Mouse (Mus musculus): ENCODE data around the gene Pmel.
A peak's percentile ranks its signal among the peaks of the same experiment; 100 is the strongest.
"Not testable (repeated sequence)": the region's sequence is repeated elsewhere in the genome, so short reads cannot be mapped to it uniquely, and the experiment has no call there.

The Pmel gene

DNA sequence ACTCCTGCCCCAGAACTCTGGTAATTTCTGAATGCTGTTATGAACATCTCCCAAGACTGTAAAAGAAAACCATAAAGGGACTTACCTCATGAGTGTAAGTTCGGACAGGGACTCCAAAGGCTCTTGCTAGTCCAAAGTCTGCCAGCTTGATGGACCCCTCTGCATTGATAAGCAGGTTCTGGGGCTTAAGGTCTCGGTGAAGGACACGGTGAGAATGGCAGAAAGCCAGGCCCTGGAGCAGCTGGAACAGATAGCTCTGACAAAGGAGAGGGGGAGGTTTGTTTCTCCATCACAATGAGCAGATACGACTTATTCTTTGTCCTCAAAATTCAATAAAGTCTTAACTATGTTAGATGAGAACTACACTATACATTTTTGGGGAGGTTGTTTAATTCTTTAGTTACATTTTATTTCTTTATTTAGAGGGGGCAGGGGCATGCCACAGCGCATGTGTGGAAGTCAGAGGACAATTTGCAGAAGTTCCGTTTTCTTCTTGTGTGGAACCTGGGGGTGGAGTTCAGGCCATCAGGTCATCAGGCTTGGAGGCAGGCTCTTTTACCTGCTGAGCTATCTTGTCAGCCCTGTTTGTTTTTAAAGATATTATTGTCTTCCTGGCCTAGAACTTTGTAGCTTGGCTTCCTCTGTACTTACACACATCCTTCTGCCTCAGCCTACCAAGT, 1.5 kb upstream of the Pmel start:
- DNase-seq, result no peak

DNA sequence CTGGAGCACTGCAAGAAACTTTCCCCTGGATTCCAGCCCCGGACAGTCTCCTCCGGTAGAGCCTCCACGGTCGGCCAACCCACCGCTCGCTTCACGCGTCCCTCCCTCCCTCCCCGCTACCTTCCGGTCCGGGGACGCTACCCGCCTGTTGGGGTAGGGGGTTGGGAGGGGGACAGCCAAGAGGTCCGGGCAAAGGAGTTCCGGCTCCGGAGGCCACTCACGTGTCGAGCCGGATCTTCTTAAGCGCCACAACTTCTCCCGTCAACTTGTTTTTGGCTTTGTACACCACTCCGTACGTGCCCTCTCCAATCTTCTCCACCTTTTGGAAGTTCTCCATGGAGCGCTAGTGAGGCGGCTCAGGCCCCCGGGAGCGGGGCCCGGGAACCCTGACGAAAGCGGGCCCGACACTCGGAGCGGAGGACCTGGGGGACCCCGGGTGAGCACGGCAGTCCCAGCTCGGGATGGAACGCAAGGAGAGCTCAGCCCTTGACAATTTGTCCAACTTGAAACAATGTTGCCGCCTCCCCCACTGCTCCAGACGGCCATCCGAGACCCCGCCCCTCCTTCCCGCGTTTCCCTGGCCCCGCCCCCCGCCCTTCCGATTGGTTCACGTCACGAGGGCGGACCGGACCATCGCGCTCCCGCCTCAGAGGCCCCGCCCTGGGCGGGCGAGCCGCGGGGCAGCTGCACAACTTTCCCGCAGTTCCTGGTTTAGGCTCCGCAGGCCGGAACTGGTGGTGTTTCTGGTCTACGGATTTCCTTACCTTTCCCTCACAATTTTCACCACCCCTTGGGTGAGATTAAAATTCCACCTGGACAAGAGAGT, 709 bp downstream of the Pmel start, which contains the start of gene Cdk2:
TSS of gene Cdk2 (minus strand) at position 541 of the 826 bp plus-strand sequence.
- DNase-seq, result peak; percentile 87

DNA sequence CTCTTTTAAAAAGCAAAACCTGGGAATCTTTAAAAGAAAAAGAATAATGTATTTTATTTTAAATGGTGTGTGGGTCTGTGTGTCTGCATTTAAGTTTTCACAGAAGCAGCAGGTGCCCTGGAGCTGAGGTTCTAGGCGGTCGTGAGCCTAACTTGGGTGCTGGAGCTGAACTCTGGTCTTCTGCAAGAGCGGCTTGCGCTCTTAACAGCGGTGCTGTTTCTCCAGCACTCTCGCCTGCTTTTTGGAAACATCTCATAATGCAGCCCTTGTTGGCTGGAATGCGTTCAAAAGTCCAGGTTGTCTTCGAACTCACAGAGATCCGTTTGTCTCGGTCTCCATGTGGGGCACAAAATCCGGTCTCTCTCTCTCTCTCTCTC, 1.3 kb downstream of the Pmel start:
- no peak for DNase-seq

DNA sequence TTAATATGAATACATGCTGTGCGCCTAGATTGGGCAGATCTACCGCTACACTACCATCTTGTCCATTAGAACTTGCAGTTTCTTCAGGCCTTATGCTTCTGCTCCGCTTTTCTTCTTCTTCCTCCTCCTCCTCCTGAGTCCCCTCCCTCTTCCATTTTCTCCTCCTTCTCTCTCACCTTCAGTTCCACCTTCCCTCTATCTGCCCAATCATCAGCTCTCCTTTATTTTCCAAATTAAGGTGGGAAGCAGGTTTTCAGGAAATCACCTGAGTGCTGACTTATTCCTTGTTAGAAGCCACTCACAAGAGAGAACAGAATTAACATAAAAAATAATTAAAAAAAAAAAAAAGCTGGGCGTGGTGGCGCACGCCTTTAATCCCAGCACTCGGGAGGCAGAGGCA, 7.3 kb downstream of the Pmel start:
- not testable (repeated sequence) for DNase-seq

DNA sequence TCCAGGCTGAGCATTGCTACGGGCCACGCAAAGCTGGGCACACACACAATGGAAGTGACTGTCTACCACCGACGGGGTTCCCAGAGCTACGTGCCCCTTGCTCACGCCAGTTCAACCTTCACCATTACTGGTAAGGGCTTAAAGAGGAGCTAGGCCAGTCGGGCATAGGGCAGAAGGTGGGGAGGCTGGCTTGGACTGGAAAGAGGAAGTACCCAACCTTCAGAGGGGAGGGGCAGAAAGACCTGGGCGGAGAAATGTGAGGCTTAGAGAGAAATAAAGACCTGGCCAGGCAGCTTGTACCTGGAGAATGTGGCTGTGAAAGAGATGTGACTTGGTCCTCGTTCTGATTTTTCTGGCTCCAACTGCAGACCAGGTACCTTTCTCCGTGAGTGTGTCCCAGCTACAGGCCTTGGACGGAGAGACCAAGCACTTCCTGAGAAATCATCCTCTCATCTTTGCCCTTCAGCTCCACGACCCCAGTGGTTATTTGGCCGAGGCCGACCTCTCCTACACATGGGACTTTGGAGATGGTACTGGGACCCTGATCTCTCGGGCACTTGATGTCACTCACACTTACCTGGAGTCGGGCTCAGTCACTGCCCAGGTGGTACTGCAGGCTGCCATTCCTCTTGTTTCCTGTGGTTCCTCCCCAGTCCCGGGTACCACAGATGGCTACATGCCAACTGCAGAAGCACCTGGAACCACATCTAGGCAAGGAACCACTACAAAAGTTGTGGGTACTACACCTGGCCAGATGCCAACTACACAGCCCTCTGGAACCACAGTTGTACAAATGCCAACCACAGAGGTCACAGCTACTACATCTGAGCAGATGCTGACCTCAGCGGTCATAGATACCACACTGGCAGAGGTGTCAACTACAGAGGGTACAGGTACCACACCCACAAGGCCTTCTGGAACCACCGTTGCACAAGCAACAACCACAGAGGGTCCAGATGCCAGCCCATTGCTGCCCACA, 11.9 kb downstream of the Pmel start:
- no peak for DNase-seq

DNA sequence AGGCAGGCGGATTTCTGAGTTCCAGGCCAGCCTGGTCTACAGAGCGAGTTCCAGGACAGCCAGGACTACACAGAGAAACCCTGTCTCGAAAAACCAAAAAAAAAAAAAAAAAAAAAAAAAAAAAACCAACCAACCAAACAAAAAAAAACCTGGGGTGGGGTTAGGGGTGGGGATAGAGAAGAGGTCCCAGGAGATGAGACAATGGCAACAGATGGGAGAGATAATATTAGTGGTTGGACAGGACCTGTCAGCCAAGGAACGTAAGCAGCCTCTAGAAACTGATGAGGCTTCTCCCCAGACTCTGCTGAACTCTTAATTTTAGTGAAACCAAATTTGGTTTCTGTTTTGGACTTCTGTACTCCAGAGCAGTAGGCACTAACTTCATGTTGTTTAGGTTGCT, 21.5 kb downstream of the Pmel start:
- not testable (repeated sequence) for DNase-seq

DNA sequence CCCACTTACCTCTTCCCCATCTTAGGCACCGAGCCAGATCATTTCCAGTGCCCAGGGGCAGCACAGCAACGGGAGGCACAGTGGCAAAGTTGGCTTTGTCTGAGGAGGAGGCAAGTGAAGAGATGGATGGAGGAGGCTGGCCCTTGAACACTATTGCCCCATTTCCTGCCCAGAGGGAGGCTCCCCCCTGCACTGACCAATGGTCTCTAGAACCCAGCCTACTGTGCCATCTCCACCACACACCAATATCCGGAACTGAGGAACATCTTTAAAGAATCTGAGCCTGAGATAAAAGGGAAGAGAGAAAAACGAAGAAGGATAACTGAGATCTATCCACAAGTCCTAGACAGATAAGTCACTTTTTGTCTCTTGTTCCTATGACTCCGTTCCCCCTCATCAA, 24.1 kb downstream of the Pmel start:
- no peak for DNase-seq

DNA sequence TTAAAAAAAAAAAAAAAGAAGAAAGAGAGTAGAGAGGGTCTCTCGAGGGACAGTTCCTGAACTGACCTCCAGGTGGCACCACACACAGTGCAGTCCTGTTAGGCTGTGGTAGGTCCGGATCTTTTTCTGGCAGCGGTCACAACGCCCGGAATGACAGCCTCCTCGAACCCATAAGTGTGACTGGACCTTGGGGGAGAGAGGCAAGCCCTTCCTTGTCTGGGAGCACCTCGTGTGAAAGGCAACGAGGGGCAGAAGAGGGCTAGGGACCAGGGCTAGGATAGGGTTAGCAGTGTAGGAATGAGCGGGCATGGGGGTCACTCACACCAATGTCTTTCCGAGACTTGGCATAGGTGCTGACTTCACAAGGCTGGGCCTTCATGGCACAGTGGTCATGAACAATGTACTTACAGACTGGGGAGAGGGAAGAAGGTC, 27.0 kb downstream of the Pmel start:
- DNase-seq, result peak; percentile 46

DNA sequence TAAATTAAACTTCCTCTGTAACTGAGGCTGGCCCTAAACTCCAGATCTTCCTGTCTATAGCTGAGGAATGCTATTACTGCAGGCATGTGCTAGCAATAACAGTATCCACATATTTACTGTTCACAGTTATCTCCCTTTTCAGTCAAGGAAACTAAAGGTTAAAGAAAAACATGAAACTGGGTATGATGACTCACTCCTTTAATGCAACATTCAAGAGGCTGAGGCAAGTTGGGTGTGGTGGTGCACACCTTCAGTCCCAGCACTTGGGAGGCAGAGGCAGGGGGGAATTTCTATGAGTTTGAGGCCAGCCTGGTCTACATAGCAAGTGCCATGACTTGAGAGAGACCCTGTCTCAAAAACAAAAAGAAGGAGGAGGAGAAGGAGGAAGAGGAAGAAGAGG, 28.0 kb downstream of the Pmel start:
- no peak for DNase-seq

DNA sequence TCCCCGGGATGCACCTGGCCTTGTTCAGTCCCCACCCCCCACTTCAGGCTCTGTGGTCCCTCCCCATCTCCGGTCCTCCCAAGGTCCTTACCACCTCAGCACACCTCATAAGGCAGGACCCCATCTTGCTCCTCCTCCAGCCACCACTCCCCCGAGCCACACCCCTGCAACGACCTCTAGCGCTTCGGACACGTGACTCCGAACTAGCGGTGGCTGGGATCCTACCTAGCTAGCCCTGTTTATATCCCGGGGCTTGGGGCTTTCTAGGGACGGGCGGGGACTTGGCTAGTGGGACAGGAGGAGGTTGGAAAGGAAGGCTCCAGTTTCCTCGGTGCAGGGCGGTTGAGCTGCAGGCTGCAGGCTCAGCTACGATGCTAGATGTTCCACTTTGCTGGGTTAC, 33.4 kb downstream of the Pmel start:
- DNase-seq, result no peak

DNA sequence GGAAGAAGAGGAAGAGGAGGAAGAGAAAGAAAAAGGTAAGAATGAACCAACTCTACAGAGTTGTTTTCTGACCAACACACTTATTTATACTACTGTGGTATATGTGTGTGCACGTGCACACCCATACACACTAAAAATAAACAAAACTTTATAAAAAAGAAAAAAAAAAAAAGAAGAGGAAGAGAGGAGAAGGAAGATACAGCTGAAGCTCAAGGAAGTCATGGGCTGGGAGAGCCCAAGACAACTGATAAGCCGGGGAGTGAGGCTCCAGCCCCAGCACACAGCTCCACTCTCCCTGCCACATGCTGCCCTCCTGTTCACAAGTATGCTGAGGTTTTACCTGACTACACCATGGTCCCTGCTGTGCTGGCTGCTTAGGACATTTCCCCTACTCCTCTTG, 36.3 kb downstream of the Pmel start:
- no peak for DNase-seq

DNA sequence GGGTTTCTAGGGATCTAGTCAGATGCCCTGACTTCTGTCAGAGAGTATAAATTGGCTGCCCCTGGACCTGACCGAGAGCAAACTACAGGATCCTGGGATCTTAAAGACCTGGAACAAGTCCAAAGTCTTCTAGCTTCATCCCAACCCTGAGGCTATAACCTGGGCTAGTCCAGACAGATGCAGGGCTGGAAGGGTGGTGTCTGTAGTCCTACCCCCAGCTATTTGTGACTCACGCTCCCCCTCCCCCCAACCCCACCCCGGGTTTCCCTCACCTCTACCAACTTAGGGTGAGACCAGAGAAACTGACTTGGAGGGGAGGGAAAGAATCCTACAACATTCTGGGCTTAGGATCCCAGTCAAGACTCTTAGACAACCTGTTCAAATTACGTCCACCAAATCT, 38.6 kb downstream of the Pmel start:
- DNase-seq, result no peak

DNA sequence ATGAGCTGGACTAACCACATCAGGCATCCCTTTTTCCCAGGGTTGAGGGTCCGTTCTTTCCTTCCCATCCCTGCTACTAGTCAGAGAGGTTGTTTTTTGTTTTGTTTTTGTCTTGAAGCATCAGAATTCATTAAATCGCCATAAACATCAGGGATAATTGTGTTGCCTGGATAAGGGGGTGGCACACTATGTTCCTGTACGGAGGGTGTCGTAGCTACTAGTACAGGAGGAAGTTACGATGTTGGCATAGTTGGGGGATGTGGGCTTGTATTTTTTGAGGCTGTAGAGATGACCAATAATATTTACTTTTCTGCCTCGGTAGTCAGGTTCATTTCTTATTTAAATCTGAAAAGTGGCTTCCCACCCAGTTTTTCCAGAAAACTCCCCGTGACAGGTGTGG, 39.2 kb downstream of the Pmel start:
- DNase-seq, result no peak

DNA sequence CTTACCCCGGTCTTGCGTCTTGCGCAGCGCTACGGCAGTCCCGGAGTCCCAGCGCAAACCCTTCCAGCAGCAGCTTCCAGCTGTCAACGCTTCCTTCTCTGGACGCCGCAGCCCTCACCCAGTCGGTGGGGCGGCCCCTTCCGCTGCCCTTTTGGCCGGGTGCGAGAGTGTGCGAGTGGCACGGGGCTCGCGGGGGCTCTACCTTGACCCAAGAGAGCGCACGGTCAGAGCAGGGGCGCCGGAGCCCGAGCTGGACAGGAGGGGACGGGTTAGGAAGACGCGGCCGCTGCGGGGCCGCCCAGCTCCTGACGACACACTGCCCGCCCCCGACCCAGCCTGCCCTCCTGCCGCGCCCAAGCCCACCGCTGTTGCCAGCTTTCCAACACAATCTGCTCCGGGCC, 39.8 kb downstream of the Pmel start:
- DNase-seq, result peak; percentile 49

DNA sequence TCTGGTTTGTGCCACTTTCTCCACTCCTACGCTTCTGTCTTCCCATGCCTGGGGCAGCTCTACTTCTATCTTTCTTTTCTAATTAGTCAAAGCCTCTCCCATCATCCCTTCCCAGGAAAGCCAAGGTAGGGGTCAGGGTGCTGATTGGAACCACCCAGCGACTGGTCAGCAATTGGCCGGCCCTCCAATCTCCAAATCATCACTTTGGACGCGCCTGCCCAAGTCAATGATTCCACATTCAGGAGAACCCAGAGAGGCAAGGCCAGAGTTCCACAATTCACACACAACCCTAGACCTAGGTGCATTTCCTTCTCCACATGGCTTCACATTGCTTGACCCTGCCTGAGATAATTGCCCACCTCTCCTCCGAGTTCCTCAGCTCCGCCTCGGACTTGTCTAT, 40.2 kb downstream of the Pmel start:
- no peak for DNase-seq

DNA sequence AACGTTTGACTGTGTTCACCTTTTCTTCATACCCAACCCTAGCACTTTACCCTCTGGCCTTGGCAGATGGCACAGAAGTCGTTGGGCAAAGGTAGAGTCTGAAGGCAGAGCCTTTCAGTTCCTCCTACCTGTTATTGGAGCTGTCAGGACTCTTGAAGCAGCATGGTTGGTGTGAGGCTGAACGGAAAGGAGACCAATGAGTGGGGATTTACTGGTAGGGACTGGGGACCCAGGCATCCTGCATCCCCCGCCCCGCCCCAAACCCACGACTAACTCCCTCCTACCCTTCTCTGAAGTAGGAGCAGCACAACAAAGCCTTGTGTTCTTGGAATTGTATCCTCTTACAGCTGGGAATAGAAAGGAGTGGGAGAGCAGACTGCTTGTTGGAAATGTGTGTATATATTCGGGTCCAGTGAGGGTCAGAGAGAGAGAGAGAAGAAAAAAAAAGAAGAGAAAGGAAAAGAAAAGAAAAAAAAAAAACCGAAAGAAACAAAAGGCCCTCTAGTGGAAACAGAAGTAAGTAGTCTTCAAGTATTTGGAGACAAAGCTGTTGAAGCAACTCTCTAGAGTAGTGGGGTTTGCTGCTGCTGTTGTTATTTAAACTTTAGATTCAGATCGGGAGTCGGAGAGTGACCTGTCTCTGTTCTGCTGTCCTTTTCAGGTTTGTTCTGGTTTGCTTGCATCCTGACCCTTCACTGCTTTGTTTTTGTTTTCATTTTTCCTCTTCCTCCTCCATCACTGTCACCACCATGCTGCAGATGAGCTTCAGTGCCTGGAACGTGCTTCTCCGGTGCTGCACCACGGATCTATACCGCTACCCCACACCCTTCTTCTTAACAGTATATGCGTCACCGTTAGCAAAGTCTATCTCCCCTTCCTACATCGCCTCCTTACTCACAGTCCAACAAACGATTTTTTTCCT, 40.9 kb downstream of the Pmel start, which contains the start of gene Dgka:
TSS of gene Dgka (minus strand) at position 176 of the 922 bp plus-strand sequence.
- DNase-seq, result no peak

DNA sequence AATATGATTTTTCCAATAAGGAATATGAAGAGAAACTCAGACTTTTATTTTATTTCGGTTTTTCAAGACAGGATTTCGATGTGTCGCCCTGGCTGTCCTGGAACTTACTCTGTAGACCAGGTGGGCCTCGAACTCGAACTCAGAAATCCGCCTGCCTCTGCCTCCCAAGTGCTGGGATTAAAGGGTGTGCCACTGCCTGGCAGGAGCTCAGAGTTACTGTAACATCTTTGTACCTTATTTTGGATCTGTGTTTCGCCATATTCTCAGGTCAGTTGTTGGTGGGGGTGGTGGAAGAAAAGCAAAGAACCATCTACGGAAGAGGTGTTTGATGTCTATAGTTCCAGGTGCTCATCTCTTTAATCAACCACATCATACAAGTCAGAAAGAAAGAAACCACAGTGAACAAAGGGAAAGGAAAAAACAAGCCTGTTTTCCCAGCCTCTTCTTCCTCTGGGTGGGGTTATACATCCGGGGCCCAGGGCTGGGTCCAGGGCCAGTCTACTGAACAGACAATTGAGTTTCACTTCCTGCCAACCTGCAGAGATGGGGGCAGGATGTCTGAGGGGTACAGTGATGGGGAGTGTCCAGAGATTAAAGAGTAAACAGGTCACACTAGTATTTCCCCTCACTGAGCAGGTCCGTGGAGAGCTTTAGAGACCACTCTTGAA, 42.1 kb downstream of the Pmel start:
- DNase-seq, result no peak

DNA sequence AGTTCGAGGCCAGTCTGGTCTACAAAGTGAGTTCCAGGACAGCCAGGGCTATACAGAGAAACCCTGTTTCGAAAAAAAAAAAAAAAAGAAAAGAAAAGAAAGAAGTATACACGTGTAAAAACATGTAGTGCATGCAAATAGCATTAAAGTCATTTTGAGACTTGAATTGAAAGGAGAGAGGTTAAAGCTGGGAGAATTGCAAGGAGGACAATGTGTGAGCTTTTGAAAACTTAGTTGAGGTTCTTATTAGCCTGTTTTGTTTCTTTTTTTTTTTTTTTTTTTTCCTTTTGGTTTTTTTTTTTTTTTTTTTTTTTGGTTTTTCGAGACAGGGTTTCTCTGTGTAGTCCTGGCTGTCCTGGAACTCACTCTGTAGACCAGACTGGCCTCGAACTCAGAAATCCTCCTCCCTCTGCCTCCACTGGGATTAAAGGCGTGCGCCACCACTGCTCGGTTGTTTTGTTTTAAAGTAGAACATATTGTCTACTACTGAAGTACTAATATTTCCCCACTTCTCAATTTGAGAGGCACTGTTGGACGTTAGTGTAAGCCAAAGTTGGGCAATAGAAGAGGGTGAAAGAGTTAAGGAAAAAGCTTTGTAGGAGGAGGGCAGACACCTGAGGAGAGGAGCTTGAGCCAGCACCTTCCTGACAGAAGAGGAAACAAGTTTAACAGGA, 43.1 kb downstream of the Pmel start:
- no peak for DNase-seq

DNA sequence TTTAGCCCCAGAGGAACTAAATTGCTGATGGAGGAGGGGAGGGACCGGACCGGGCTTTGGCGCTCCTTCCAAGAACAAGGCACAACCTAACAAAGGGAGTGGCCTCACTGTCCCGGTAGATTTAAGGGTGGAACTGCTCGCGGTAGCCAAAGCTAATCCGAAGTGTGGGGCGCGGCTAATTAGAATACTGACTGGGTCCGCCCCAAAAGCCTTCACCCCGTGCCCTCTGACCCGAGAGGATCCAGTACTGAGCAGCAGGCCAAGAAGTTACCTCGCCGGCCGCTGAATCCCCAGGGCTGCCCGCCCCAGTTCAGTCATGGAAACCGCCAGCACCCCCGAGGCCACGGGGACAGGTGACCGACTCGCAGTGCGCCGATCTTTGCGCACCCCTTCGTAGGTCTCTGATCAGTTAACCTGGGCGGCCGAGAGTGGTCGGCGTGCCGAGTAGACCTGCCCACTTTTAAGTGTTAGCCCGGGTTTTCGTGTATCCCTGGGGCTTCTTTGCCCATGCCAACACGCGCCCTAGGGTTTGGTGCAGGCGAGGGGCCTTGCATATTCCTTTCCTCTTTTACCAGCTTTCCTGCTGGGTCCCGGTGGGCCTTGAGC, 43.8 kb downstream of the Pmel start, which contains the start of gene Pym1:
TSS of gene Pym1 (plus strand) at position 244 of the 606 bp plus-strand sequence.
- DNase-seq, result peak; percentile 32

DNA sequence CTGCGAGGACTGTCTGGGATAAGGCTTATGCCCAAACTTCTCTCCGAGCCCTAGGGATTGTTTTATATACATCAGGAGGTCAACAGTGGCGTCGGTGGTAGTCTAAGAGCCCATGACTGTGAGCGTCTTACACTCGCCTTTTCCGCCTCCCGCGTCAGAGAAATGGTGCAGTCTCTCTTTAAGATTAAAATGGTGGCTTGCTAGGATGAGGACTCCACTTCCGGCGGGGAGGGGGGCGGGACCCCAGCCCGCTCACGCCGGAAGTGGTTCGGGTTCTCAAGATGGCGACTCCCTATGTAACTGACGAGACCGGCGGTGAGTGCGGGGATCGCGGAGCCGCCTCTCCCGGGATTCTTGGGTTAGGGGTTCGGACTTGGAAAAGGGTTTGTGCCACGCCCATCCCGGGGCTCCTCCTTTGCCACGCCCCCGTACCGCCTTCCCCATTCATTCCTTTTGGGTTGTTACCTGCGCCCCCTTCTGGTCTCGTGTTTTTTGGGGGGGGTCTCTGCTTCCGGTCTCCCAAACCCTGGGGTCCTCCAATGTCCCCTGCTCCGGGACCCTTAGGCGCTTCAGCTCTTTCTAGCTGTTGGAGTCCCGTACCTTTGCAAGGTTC, 44.4 kb downstream of the Pmel start:
- DNase-seq, result peak; percentile 78

Data from right cerebral cortex, adult 18-20 months (tissue).